Mouse (Mus musculus): ENCODE results near the gene Padi1. TPM values are rescaled to one million over a fixed set of nuclear protein-coding genes. Genes with fewer than 3 reads are reported as not detected.

Padi1 gene
- polyA plus RNA-seq, 1 experiment from 2014 or later, result 0.26 TPM

DNA sequence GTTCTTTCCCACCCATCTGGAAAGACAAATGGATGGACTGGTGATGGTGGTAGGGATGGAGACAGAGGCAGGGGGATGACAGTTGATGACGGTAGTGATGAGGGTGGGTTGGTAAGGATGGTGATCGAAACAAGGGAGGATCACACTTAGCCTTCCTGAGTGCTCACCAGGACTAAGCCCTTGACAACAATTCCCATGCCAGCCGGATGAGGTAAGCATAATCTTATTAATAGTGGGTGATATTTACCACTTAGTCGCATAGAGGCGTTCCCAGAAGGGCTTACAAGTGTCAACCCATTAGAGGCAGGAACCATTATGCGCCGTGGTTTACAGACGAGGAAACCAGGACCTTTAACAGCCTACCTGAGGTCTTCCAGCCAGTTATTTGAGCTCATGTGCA lies 24.4 kb upstream of the Padi1 start:
- no peaks in the 10 kb centered on the region for H3K36me3 ChIP-seq (ENCODE audit: insufficient read depth, low read length)
- H3K27ac ChIP-seq (ENCODE audit: low read length), result no peak overlapping the region
- H3K9me3 ChIP-seq (ENCODE audit: low read length), result peaks cover 7% of the 10 kb centered on the region
- no peak overlapping the region for H3K4me2 ChIP-seq (replicated peaks; ENCODE audit: low read depth, low read length)
- no peak for ATAC-seq (ENCODE audit: low FRiP score, low TSS enrichment)
- peaks cover 14% of the 10 kb centered on the region for H3K4me1 ChIP-seq (ENCODE audit: insufficient read depth, low read length)
- peaks cover 3% of the 10 kb centered on the region; the same call in 1 of the 2 replicates for H3K27me3 ChIP-seq (ENCODE audit: insufficient read depth, low read length)
- WGBS, result 87% methylated on average over 8 of the region's 8 CpGs
- H3K4me3 ChIP-seq (ENCODE audit: low read length), result no peak overlapping the region
- H3K9ac ChIP-seq (replicated peaks; ENCODE audit: low read length), result no peak overlapping the region

DNA sequence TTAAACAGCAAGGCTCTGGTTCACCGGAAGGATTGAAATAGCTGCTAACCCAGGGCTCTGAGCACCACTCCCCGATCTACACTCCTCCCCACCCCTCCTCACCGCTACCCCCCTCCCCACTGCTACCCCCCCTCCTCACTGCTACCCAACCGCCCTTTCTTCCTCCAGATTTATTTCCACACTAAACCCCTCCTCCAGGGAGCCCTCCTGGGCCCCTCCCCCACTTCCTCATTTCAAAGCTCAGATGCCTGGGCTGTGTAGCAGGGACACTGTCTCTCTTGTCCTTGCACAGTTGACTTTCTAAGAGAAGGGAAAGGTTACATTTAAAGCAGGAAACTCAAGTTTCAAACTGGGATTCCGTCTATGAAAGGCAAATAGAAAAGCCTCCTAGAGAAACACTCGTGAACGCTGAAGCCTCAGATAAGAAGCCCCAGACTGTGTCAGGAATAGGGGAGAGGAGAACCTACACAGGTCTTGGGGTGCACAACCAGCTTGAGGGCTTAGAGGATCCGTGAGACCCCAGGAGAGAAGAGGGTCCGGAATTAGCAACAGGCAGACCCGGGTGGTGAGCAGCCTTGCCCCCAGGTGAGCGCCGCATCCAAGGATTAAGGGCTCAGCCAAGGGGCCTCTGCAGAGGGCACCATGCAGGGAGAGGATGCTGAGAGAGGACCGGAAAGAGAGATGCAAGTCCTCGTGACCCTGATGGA lies 23.1 kb upstream of the Padi1 start:
- peaks cover 14% of the 10 kb centered on the region for H3K4me1 ChIP-seq (ENCODE audit: insufficient read depth, low read length)
- H3K36me3 ChIP-seq (ENCODE audit: insufficient read depth, low read length), result no peaks in the 10 kb centered on the region
- peaks cover 3% of the 10 kb centered on the region; the same call in 1 of the 2 replicates for H3K27me3 ChIP-seq (ENCODE audit: insufficient read depth, low read length)
- H3K27ac ChIP-seq (ENCODE audit: low read length), result no peak overlapping the region
- H3K9ac ChIP-seq (replicated peaks; ENCODE audit: low read length), result no peak overlapping the region
- H3K4me2 ChIP-seq (replicated peaks; ENCODE audit: low read depth, low read length), result peak overlapping the region; percentile 32
- 7% methylated on average over 14 of the region's 14 CpGs for WGBS
- no peak for ATAC-seq (ENCODE audit: low FRiP score, low TSS enrichment)
- H3K9me3 ChIP-seq (ENCODE audit: low read length), result peaks cover 7% of the 10 kb centered on the region
- H3K4me3 ChIP-seq (ENCODE audit: low read length), result no peak overlapping the region

DNA sequence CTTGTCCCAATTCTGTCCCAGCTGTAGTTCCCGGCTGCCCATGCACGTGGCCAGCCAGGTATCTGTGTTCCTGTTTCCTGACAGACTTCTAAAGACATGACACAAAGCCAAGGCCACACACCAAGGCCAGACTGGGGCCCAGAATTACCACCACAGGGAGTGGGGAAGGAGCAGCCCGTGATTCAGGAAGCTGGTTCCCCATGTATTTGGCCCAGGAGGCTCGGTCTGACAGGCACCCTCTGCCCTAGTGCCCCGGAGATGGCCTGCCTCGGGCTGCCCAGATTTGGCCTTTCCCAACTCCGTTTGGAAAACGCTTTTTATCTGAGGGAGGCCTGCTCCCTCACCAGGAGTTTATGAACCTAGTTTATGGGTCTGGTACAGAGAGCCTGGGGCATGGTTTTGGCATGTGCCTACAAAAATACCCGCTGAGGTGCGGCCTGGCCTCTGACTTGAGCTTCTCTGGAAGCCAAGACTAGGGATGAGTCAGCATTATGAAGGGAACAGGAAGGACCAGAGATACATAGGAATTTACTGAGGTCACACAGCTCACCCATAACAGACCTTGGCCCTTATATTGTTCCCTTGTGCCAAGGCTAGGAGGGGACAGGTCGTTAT lies 16.6 kb upstream of the Padi1 start:
- H3K9ac ChIP-seq (replicated peaks; ENCODE audit: low read length), result no peak overlapping the region
- no peaks in the 10 kb centered on the region for H3K36me3 ChIP-seq (ENCODE audit: insufficient read depth, low read length)
- 64% methylated on average over 11 of the region's 11 CpGs for WGBS
- no peak overlapping the region for H3K4me3 ChIP-seq (ENCODE audit: low read length)
- no peaks in the 10 kb centered on the region for H3K9me3 ChIP-seq (ENCODE audit: low read length)
- H3K27ac ChIP-seq (ENCODE audit: low read length), result no peak overlapping the region
- no peaks in the 10 kb centered on the region for H3K27me3 ChIP-seq (ENCODE audit: insufficient read depth, low read length)
- ATAC-seq (ENCODE audit: low FRiP score, low TSS enrichment), result no peak
- no peak overlapping the region for H3K4me2 ChIP-seq (replicated peaks; ENCODE audit: low read depth, low read length)
- H3K4me1 ChIP-seq (ENCODE audit: insufficient read depth, low read length), result peaks cover 8% of the 10 kb centered on the region; the same call in 1 of the 2 replicates

DNA sequence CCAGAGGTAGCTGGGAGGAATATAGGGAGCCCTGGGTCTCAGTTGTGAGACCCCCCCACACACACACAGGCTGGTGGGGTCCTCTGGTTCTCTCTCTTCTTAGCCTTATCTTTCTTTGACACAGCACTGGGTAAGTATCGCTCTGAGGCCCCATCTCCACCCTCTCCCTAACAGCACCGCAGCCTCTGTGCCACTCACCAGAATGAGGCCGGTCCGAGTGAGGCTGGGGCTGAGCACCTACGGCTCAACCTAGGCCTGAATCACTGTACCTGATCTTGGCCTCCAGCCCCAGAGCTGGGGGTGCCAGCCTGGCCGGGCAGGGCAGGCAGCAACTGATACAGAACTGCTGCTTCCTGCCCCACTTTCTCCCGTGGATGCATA lies 15.2 kb upstream of the Padi1 start:
- Histone ChIP-seq H3K4me1 (ENCODE audit: insufficient read depth, low read length) (peaks cover 8% of the 10 kb centered on the region; the same call in 1 of the 2 replicates), H3K4me2 (replicated peaks; ENCODE audit: low read depth, low read length) (no peak overlapping the region), H3K27ac (ENCODE audit: low read length) (no peak overlapping the region), H3K4me3 (ENCODE audit: low read length) (no peak overlapping the region), H3K27me3 (ENCODE audit: insufficient read depth, low read length) (no peaks in the 10 kb centered on the region), H3K9ac (replicated peaks; ENCODE audit: low read length) (no peak overlapping the region), H3K36me3 (ENCODE audit: insufficient read depth, low read length) (no peaks in the 10 kb centered on the region), H3K9me3 (ENCODE audit: low read length) (no peaks in the 10 kb centered on the region)
- ATAC-seq (ENCODE audit: low FRiP score, low TSS enrichment), result no peak
- WGBS, result 88% methylated on average over 7 of the region's 7 CpGs

DNA sequence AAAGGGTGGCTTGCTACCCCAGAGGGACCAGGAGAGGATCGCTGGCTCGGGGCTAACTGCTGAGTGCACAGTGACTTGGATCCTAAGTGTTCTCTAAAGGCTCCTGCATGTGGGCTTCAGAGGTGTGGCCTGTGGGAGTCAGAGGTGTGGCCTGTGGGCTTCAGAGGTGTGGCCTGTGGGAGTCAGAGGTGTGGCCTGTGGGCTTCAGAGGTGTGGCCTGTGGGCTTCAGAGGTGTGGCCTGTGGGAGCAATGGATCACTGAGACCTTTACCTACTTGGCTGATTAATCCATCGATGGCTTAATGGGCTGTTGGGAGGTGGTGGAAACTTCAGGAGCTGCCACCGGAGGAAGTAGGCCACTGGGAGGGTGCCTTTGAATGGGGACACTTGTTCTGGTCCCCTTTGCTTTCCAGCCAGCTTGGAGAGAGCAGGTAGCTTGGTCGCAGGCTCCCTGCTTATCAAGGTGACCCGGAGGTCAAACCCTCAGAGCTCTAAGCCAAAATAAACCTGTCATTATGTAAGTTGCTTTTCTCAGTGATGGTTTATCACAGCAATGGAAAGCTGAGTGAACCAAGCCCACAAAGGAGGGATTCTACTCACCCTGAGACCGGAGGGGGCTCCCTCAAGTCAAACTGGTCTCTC lies 14.7 kb upstream of the Padi1 start:
- WGBS, result 44% methylated on average over 7 of the region's 7 CpGs

DNA sequence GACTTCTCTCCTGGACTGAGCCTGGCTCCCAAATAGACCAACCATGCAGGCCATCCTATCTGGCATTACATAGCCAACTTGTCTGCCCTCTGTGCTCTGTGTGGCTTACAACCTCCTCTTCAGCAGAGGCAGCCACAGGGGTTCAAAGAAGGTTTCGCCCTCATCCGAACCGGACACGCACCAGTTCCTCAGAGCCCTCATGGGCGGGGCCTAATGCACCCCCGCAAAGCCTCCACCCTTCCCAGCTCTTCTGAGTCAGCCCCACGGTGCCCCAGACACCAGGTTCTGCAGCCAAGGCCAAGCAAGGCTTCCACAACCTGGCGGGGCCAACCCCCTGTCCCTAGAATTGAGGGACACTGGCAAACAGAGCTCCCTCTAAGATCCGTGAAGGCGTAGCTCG lies 13.7 kb upstream of the Padi1 start:
- Histone ChIP-seq H3K36me3 (ENCODE audit: insufficient read depth, low read length) (no peaks in the 10 kb centered on the region), H3K4me3 (ENCODE audit: low read length) (no peak overlapping the region), H3K4me1 (ENCODE audit: insufficient read depth, low read length) (peaks cover 8% of the 10 kb centered on the region; the same call in 1 of the 2 replicates), H3K9me3 (ENCODE audit: low read length) (no peaks in the 10 kb centered on the region), H3K9ac (replicated peaks; ENCODE audit: low read length) (no peak overlapping the region), H3K27me3 (ENCODE audit: insufficient read depth, low read length) (no peaks in the 10 kb centered on the region), H3K27ac (ENCODE audit: low read length) (no peak overlapping the region), H3K4me2 (replicated peaks; ENCODE audit: low read depth, low read length) (no peak overlapping the region)
- WGBS, result 54% methylated on average over 11 of the region's 11 CpGs
- ATAC-seq (ENCODE audit: low FRiP score, low TSS enrichment), result no peak

More for the DNA sequence above, 14.7 kb upstream of the Padi1 start:
- H3K27ac ChIP-seq (ENCODE audit: low read length), result no peak overlapping the region
- no peak overlapping the region for H3K4me3 ChIP-seq (ENCODE audit: low read length)
- H3K4me2 ChIP-seq (replicated peaks; ENCODE audit: low read depth, low read length), result no peak overlapping the region
- H3K9ac ChIP-seq (replicated peaks; ENCODE audit: low read length), result no peak overlapping the region
- no peaks in the 10 kb centered on the region for H3K9me3 ChIP-seq (ENCODE audit: low read length)
- no peaks in the 10 kb centered on the region for H3K36me3 ChIP-seq (ENCODE audit: insufficient read depth, low read length)
- H3K27me3 ChIP-seq (ENCODE audit: insufficient read depth, low read length), result no peaks in the 10 kb centered on the region
- ATAC-seq (ENCODE audit: low FRiP score, low TSS enrichment), result 0 out of 2 replicates have a peak, but pooled peaks have one; percentile 30
- peaks cover 8% of the 10 kb centered on the region; the same call in 1 of the 2 replicates for H3K4me1 ChIP-seq (ENCODE audit: insufficient read depth, low read length)

DNA sequence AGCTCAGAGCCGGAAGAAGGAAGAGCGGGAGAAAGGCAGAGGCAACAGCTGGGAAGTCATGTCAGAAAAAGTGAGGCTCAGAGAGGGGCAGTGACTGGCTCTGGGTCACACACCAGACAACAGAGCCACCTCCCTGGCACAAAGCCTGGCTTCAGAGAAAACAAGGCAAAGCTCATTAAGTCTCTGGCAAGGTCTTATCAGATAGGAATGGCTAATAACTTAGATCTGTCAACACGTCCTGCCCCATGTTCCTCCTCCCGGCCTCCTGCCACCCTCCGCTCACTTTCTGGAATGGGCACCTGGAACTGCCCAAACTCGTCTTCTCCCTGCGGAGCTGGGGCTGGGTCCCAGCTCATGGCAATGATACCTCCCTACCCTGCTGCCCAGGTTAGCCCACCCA lies 12.2 kb upstream of the Padi1 start:
- Histone ChIP-seq H3K9ac (replicated peaks; ENCODE audit: low read length) (no peak overlapping the region), H3K36me3 (ENCODE audit: insufficient read depth, low read length) (no peaks in the 10 kb centered on the region), H3K4me1 (ENCODE audit: insufficient read depth, low read length) (peaks cover 8% of the 10 kb centered on the region; the same call in 1 of the 2 replicates), H3K4me2 (replicated peaks; ENCODE audit: low read depth, low read length) (no peak overlapping the region), H3K4me3 (ENCODE audit: low read length) (no peak overlapping the region), H3K27me3 (ENCODE audit: insufficient read depth, low read length) (no peaks in the 10 kb centered on the region), H3K27ac (ENCODE audit: low read length) (no peak overlapping the region), H3K9me3 (ENCODE audit: low read length) (no peaks in the 10 kb centered on the region)
- WGBS, result 67% methylated on average over 7 of the region's 7 CpGs
- no peak for ATAC-seq (ENCODE audit: low FRiP score, low TSS enrichment)

DNA sequence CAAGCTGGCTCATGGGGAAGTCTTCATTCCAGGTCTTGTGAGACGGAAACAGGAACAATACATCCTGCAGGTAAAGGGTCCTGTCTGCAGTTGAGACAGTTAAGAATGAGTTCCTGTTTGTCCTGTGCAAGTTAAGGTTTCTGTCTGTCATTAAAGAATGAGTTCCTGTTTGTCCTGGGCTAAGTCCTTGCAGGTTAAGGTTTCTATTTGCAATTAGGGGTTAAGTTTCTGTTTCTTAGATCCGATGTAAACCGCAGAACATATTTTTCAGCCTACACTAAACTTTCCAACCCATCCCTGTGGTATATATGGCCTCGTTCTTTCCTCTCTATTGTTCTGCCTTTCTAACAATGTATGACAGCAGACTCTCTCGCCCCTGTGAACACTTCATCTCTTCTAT lies 11.5 kb upstream of the Padi1 start:
- no peak overlapping the region for H3K4me3 ChIP-seq (ENCODE audit: low read length)
- no peak overlapping the region for H3K9ac ChIP-seq (replicated peaks; ENCODE audit: low read length)
- no peaks in the 10 kb centered on the region for H3K9me3 ChIP-seq (ENCODE audit: low read length)
- H3K27me3 ChIP-seq (ENCODE audit: insufficient read depth, low read length), result no peaks in the 10 kb centered on the region
- H3K27ac ChIP-seq (ENCODE audit: low read length), result no peak overlapping the region
- WGBS, result 74% methylated on average over 5 of the region's 5 CpGs
- H3K4me1 ChIP-seq (ENCODE audit: insufficient read depth, low read length), result peaks cover 8% of the 10 kb centered on the region; the same call in 1 of the 2 replicates
- H3K36me3 ChIP-seq (ENCODE audit: insufficient read depth, low read length), result no peaks in the 10 kb centered on the region
- ATAC-seq (ENCODE audit: low FRiP score, low TSS enrichment), result no peak
- H3K4me2 ChIP-seq (replicated peaks; ENCODE audit: low read depth, low read length), result no peak overlapping the region

DNA sequence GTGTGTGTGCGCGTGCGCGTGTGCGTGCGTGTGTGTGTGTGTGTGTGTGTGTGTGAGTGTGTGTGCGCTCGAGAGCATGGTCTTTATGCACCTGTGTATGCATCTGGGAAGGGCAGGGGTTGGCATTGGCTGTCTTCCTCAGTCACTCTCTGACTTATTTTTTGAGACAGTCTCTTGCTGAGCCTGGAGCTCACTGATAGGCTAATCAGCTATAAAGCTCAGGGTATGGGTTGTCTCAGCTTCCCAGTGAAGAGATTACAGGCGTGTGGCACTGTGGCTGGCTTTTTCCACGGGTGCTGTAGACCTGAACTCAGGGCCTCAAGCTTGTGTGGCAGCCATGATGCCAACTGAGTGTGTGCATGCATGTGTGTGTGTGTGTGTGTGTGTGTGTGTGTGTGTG lies 9.6 kb upstream of the Padi1 start:
- peak; percentile 40; the same call in 1 of the 2 replicates for ATAC-seq (ENCODE audit: low FRiP score, low TSS enrichment)
- H3K36me3 ChIP-seq (ENCODE audit: insufficient read depth, low read length), result no peaks in the 10 kb centered on the region
- 89% methylated on average over 10 of the region's 10 CpGs for WGBS
- H3K27me3 ChIP-seq (ENCODE audit: insufficient read depth, low read length), result no peaks in the 10 kb centered on the region
- H3K4me2 ChIP-seq (replicated peaks; ENCODE audit: low read depth, low read length), result no peak overlapping the region
- no peak overlapping the region for H3K9ac ChIP-seq (replicated peaks; ENCODE audit: low read length)
- H3K27ac ChIP-seq (ENCODE audit: low read length), result no peak overlapping the region
- H3K4me3 ChIP-seq (ENCODE audit: low read length), result no peak overlapping the region
- H3K4me1 ChIP-seq (ENCODE audit: insufficient read depth, low read length), result peaks cover 8% of the 10 kb centered on the region; the same call in 1 of the 2 replicates
- H3K9me3 ChIP-seq (ENCODE audit: low read length), result no peaks in the 10 kb centered on the region

DNA sequence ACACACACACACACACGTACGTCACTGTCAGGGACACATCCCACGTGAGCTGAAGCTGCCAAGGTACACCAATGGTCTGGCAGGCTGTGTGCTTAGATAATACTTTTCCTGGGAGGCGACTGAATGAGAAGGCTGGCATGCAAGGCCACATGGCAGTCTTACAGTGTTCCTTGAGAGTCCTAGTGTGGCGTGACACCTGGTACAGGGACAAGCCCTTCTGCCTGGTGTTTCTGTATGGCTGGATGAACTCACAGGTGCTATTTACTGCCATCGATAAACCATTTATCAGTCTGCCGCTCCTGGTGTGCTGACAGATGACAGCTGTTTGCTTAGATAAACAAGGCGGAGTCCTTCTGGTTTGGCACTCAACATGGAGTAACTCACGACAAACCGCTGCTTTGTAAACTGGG lies 8.9 kb upstream of the Padi1 start:
- Histone ChIP-seq H3K9me3 (ENCODE audit: low read length) (no peaks in the 10 kb centered on the region), H3K27me3 (ENCODE audit: insufficient read depth, low read length) (no peaks in the 10 kb centered on the region), H3K4me2 (replicated peaks; ENCODE audit: low read depth, low read length) (no peak overlapping the region), H3K36me3 (ENCODE audit: insufficient read depth, low read length) (no peaks in the 10 kb centered on the region), H3K4me1 (ENCODE audit: insufficient read depth, low read length) (peaks cover 7% of the 10 kb centered on the region; the same call in 1 of the 2 replicates), H3K9ac (replicated peaks; ENCODE audit: low read length) (no peak overlapping the region), H3K4me3 (ENCODE audit: low read length) (no peak overlapping the region), H3K27ac (ENCODE audit: low read length) (no peak overlapping the region)
- ATAC-seq (ENCODE audit: low FRiP score, low TSS enrichment), result no peak
- WGBS, result 51% methylated on average over 10 of the region's 10 CpGs
